In genomic region chr13:58928668-58929436, GRCm38 (mm10) we compare ENCODE assay signal across 20 mouse cellular contexts.
DNase-seq lines count a peak whose midpoint lies in the region; ATAC-seq lines count a peak whose summit lies in the region.
"Had no signal": no experiment of that assay in that cellular context is flagged by ENCODE, and none has a peak within 500 bp of the region (broad histone marks: within the 10 kb centered on the region; RNA-seq: fewer than 3 reads in every experiment).

No protein-coding gene starts in this region.

- no peaks in the 10 kb centered on the region for H3K9me3 ChIP-seq in neural tube, embryonic 13.5 days
- H3K9me3 ChIP-seq in hindbrain, embryonic 15.5 days: no peaks in the 10 kb centered on the region
- no peaks in the 10 kb centered on the region for H3K9me3 ChIP-seq in heart, embryonic 10.5 days
- H3K9me3 ChIP-seq: limb, embryonic 13.5 days had no signal

- peak overlapping the region; percentile 34 for H3K27ac ChIP-seq in neural tube, embryonic 13.5 days (replicated peaks)
- H3K27ac ChIP-seq in hindbrain, embryonic 15.5 days (replicated peaks): peak overlapping the region; percentile 51
- no peak overlapping the region for H3K27ac ChIP-seq in heart, embryonic 10.5 days
- H3K27ac ChIP-seq: heart, adult 2 months; limb, embryonic 13.5 days had no signal

- no peaks in the 10 kb centered on the region for H3K36me3 ChIP-seq in neural tube, embryonic 13.5 days
- H3K36me3 ChIP-seq in hindbrain, embryonic 15.5 days: no peaks in the 10 kb centered on the region
- H3K36me3 ChIP-seq in heart, embryonic 10.5 days: no peaks in the 10 kb centered on the region
- H3K36me3 ChIP-seq: limb, embryonic 13.5 days had no signal

- no peak for DNase-seq in frontal cortex, adult 2 months (ENCODE audit: extremely low spot score in 1 of 2, low spot score in 1 of 2)
- no peak for DNase-seq in neural tube, embryonic 10.5 days (ENCODE audit: extremely low spot score, low spot score)
- DNase-seq in embryo, embryonic 10.5 days (ENCODE audit: low spot score): no peak
- DNase-seq in thymus, postnatal 25 days: no peak
- DNase-seq in heart, embryonic 10.5 days (ENCODE audit: low spot score): no peak
- DNase-seq: adrenal gland, postnatal 36 days; cerebellum, adult 11-12 months; gastrocnemius, adult 2 months; heart, adult 2 months; heart, postnatal 14 days; kidney, postnatal 14 days; layer of hippocampus, postnatal 36 days; lung, postnatal 36 days; right cerebral cortex, postnatal 4 days had no signal

- no peak overlapping the region for H3K4me3 ChIP-seq in neural tube, embryonic 13.5 days
- no peak overlapping the region for H3K4me3 ChIP-seq in hindbrain, embryonic 15.5 days
- H3K4me3 ChIP-seq in heart, embryonic 10.5 days: no peak overlapping the region
- H3K4me3 ChIP-seq: erythroblast, embryonic 14.5 days; gastrocnemius, adult 2 months; heart, adult 2 months; limb, embryonic 13.5 days had no signal

- ATAC-seq in frontal cortex, adult (ENCODE audit: low TSS enrichment): peak; percentile 35
- ATAC-seq in neural tube, embryonic 13.5 days (ENCODE audit: low read depth): 0 out of 2 replicates have a peak, but pooled peaks have one; percentile 11
- no peak for ATAC-seq in hindbrain, embryonic 15.5 days (ENCODE audit: low FRiP score, low read depth)
- ATAC-seq: intestine, postnatal 0 days had no signal

- no peaks in the 10 kb centered on the region for H3K27me3 ChIP-seq in neural tube, embryonic 13.5 days
- no peaks in the 10 kb centered on the region for H3K27me3 ChIP-seq in hindbrain, embryonic 15.5 days
- H3K27me3 ChIP-seq in heart, embryonic 10.5 days (ENCODE audit: insufficient read depth, poor library complexity, severe bottlenecking): no peaks in the 10 kb centered on the region
- H3K27me3 ChIP-seq: limb, embryonic 13.5 days had no signal

- H3K9ac ChIP-seq in neural tube, embryonic 13.5 days: no peak overlapping the region
- H3K9ac ChIP-seq in hindbrain, embryonic 15.5 days: no peak overlapping the region
- H3K9ac ChIP-seq: limb, embryonic 13.5 days had no signal

- 64% methylated on average over 15 of the region's 15 CpGs for WGBS in neural tube, embryonic 13.5 days
- 56% methylated on average over 15 of the region's 15 CpGs for WGBS in hindbrain, embryonic 15.5 days
- WGBS in heart, embryonic 10.5 days: 80% methylated on average over 15 of the region's 15 CpGs

- H3K4me1 ChIP-seq in neural tube, embryonic 13.5 days (replicated peaks): peaks cover 36% of the 10 kb centered on the region
- H3K4me1 ChIP-seq in hindbrain, embryonic 15.5 days (replicated peaks): peaks cover 22% of the 10 kb centered on the region
- H3K4me1 ChIP-seq in heart, embryonic 10.5 days: 0 out of 2 replicates have a peak, but pooled peaks cover 5% of the 10 kb centered on the region

- H3K4me2 ChIP-seq in neural tube, embryonic 13.5 days: no peak overlapping the region
- H3K4me2 ChIP-seq in hindbrain, embryonic 15.5 days: no peak overlapping the region
- H3K4me2 ChIP-seq: limb, embryonic 13.5 days had no signal
